Mouse (Mus musculus): ENCODE data around the gene Ehbp1l1. TPM values are rescaled to one million over a fixed set of nuclear protein-coding genes. Genes with fewer than 3 reads are reported as not detected.
"Not testable (repeated sequence)": the region's sequence is repeated elsewhere in the genome, so short reads cannot be mapped to it uniquely, and the experiment has no call there.

Gene Ehbp1l1
- polyA plus RNA-seq, 1 experiment, result 207 TPM

DNA sequence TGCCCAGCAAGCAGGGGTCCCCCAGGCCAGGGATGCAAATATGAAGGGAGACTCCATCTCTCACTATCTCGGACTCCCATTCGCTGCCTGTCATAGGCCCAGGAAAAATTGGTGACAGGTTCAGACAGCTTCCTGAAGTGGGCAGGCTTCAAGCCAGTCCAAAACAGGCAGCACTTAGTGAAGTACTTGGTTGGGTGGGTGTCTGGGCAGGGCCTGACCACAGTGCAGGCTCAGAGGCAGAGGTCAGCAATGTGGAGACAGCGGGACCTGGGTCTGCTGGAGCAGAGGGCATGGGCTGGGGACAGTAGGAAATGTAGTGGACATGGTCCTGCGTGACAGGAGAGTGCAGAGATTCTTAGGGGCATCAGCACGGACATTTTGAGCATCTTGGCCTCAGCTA, 34.5 kb downstream of the Ehbp1l1 start:
- Histone ChIP-seq H3K36me3 (replicated peaks; ENCODE audit: low read length) (peaks cover 69% of the 10 kb centered on the region), H3K4me3 (replicated peaks) (peak overlapping the region; percentile 97), H3K27me3 (replicated peaks) (no peaks in the 10 kb centered on the region), H3K4me1 (peaks cover 70% of the 10 kb centered on the region), H3K9me3 (no peaks in the 10 kb centered on the region)
- TF ChIP-seq FLI1 (IDR thresholded peaks at IDR 0.05; ENCODE audit: low read length), result no peak
- TF ChIP-seq GATA1 (IDR thresholded peaks at IDR 0.05; ENCODE audit: borderline replicate concordance, low read length), result no peak

- Histone ChIP-seq H3K27me3 (replicated peaks) (no peaks in the 10 kb centered on the region), H3K4me1 (peaks cover 67% of the 10 kb centered on the region), H3K9me3 (no peaks in the 10 kb centered on the region), H3K4me3 (replicated peaks) (peak overlapping the region; percentile 97), H3K36me3 (replicated peaks; ENCODE audit: low read length) (peaks cover 69% of the 10 kb centered on the region)
- TF ChIP-seq FLI1 (IDR thresholded peaks at IDR 0.05; ENCODE audit: low read length), result no peak
- no peak for TF ChIP-seq GATA1 (IDR thresholded peaks at IDR 0.05; ENCODE audit: borderline replicate concordance, low read length)
These were observed 35.8 kb downstream of the Ehbp1l1 start for GRCm38 (mm10) chr19:5690343-5690735.

- Histone ChIP-seq H3K4me1 (peaks cover 64% of the 10 kb centered on the region), H3K27me3 (replicated peaks) (no peaks in the 10 kb centered on the region), H3K36me3 (replicated peaks; ENCODE audit: low read length) (peaks cover 69% of the 10 kb centered on the region), H3K9me3 (no peaks in the 10 kb centered on the region), H3K4me3 (replicated peaks) (peak overlapping the region; percentile 97)
- TF ChIP-seq GATA1 (IDR thresholded peaks at IDR 0.05; ENCODE audit: borderline replicate concordance, low read length) (no peak), FLI1 (IDR thresholded peaks at IDR 0.05; ENCODE audit: low read length) (no peak)
These were observed 36.4 kb downstream of the Ehbp1l1 start for GRCm38 (mm10) chr19:5689565-5690342.

DNA sequence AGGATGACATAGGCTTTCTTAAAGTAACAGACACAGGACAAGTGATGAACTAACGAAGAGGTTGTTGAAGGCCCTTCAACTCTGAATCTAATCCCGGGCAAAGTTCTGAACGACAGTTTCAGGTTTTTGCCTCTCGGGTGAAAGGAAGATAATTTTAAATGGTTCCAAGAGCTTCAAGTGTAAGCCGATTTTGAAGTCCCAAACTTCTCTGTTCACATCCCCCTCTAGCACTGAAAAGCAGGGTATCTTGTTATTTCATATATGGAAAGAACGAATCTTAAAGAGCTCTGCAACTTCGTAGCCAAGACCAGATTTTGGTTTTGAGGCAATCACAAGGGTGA, 37.1 kb downstream of the Ehbp1l1 start:
- peaks cover 69% of the 10 kb centered on the region for H3K36me3 ChIP-seq (replicated peaks; ENCODE audit: low read length)
- no peaks in the 10 kb centered on the region for H3K9me3 ChIP-seq
- H3K27me3 ChIP-seq (replicated peaks), result no peaks in the 10 kb centered on the region
- H3K4me3 ChIP-seq (replicated peaks), result peak overlapping the region; percentile 97
- TF ChIP-seq GATA1 (IDR thresholded peaks at IDR 0.05; ENCODE audit: borderline replicate concordance, low read length) (no peak), FLI1 (IDR thresholded peaks at IDR 0.05; ENCODE audit: low read length) (no peak)
- H3K4me1 ChIP-seq, result peaks cover 58% of the 10 kb centered on the region

- H3K27me3 ChIP-seq (replicated peaks), result no peaks in the 10 kb centered on the region
- peaks cover 69% of the 10 kb centered on the region for H3K36me3 ChIP-seq (replicated peaks; ENCODE audit: low read length)
- TF ChIP-seq FLI1 (IDR thresholded peaks at IDR 0.05; ENCODE audit: low read length) (no peak), GATA1 (IDR thresholded peaks at IDR 0.05; ENCODE audit: borderline replicate concordance, low read length) (no peak)
- H3K4me1 ChIP-seq, result peaks cover 52% of the 10 kb centered on the region
- no peaks in the 10 kb centered on the region for H3K9me3 ChIP-seq
- H3K4me3 ChIP-seq (replicated peaks), result peak within 1 kb of the TSS; percentile 97
These were observed 37.7 kb downstream of the Ehbp1l1 start, which contains the start of the genes Map3k11 and Pcnx3 for GRCm38 (mm10) chr19:5688200-5689087. Gene Map3k11, plus strand, starts transcription at chr19:5688742. Gene Pcnx3, minus strand, starts transcription at chr19:5688908.

DNA sequence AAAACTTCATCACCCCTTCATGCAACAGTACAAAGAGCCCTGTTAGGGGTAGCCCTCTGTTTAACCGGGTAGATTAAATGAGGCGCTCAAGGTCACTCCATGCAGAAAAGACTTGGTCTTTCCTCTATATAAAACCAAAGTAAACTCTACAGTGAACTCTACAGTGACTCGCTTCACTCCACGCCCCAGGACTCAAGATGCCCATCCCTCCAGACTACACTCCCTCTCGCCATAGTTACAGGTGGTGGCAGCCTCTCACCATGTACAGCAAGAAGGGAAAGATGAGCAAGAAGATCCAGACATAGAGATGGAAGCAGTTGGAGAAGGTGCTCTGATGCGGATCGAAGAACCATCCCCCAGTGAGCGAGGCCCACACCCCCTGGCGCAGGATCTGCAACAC, 38.4 kb downstream of the Ehbp1l1 start:
- Histone ChIP-seq H3K27me3 (replicated peaks) (no peaks in the 10 kb centered on the region), H3K4me1 (peaks cover 48% of the 10 kb centered on the region), H3K4me3 (replicated peaks) (peak overlapping the region; percentile 97), H3K36me3 (replicated peaks; ENCODE audit: low read length) (peaks cover 69% of the 10 kb centered on the region), H3K9me3 (no peaks in the 10 kb centered on the region)
- TF ChIP-seq GATA1 (IDR thresholded peaks at IDR 0.05; ENCODE audit: borderline replicate concordance, low read length) (no peak), FLI1 (IDR thresholded peaks at IDR 0.05; ENCODE audit: low read length) (no peak)

GRCm38 (mm10) chr19:5686954-5687353, 39.2 kb downstream of the Ehbp1l1 start:
- not testable (repeated sequence) for H3K9me3 ChIP-seq; H3K27me3 ChIP-seq (replicated peaks)
- Histone ChIP-seq H3K4me1 (peaks cover 40% of the 10 kb centered on the region), H3K36me3 (replicated peaks; ENCODE audit: low read length) (peaks cover 70% of the 10 kb centered on the region), H3K4me3 (replicated peaks) (peak overlapping the region; percentile 97)

GRCm38 (mm10) chr19:5686437-5686836, 39.7 kb downstream of the Ehbp1l1 start:
- Histone ChIP-seq H3K4me3 (replicated peaks) (no peak overlapping the region), H3K27me3 (replicated peaks) (no peaks in the 10 kb centered on the region), H3K9me3 (no peaks in the 10 kb centered on the region), H3K36me3 (replicated peaks; ENCODE audit: low read length) (peaks cover 70% of the 10 kb centered on the region), H3K4me1 (peaks cover 36% of the 10 kb centered on the region)
- TF ChIP-seq GATA1 (IDR thresholded peaks at IDR 0.05; ENCODE audit: borderline replicate concordance, low read length), result no peak
- no peak for TF ChIP-seq FLI1 (IDR thresholded peaks at IDR 0.05; ENCODE audit: low read length)

DNA sequence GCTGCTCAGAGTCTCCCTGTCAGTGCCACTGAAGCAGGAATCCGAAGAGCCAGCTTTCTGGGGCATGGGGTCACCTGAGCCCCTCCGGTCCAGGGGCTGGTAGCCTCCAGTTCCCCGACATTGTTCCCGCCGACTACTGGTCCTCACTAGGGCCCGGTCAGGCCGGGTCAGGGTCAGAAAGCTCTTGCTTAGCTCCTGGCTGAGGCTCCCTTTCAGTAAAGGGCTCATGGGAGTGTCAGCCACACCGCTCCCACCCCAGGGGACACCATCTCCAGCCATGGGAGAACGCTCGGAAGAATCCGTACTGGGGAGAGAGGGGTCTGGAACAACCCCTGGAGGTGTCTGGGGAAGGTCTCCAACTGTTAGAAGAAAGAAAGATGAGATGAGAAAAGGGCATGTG, 40.3 kb downstream of the Ehbp1l1 start:
- H3K4me1 ChIP-seq, result peaks cover 33% of the 10 kb centered on the region
- TF ChIP-seq FLI1 (IDR thresholded peaks at IDR 0.05; ENCODE audit: low read length) (no peak), GATA1 (IDR thresholded peaks at IDR 0.05; ENCODE audit: borderline replicate concordance, low read length) (no peak)
- H3K4me3 ChIP-seq (replicated peaks), result no peak overlapping the region

DNA sequence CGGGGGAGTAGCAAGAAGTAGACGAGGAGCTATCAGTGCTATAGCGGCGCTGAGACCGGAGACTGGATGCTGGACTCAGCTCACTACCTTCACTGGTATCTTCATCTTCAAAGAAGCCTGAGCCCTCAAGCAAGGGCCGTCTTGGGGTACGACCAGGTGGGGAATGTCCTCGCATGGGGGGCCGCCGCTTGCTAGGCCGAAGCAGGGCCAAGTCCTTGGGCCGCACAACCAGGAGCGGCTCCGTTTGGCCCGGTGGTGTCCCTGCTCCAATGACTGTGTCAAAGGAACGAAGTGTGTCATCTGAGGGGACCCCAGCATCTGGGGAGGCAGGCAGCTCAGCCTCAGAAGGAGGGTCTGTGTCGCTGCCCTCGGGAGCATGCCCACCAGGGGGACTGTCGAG, 40.7 kb downstream of the Ehbp1l1 start:
- H3K9me3 ChIP-seq, result no peaks in the 10 kb centered on the region
- H3K4me3 ChIP-seq (replicated peaks), result no peak overlapping the region
- no peaks in the 10 kb centered on the region for H3K27me3 ChIP-seq (replicated peaks)
- TF ChIP-seq GATA1 (IDR thresholded peaks at IDR 0.05; ENCODE audit: borderline replicate concordance, low read length) (no peak), FLI1 (IDR thresholded peaks at IDR 0.05; ENCODE audit: low read length) (no peak)
- H3K36me3 ChIP-seq (replicated peaks; ENCODE audit: low read length), result peaks cover 70% of the 10 kb centered on the region
- H3K4me1 ChIP-seq, result peaks cover 33% of the 10 kb centered on the region

More for the DNA sequence above, 40.3 kb downstream of the Ehbp1l1 start:
- Histone ChIP-seq H3K9me3 (no peaks in the 10 kb centered on the region), H3K27me3 (replicated peaks) (no peaks in the 10 kb centered on the region), H3K36me3 (replicated peaks; ENCODE audit: low read length) (peaks cover 70% of the 10 kb centered on the region)
